Mouse (Mus musculus) left cerebral cortex, adult 9 months (tissue): ENCODE measurements around the gene Mfsd7a.

Experiments
- DNase-seq, 2 experiments: peaks; one replicate each; pipeline ENCODE4 v3.0.0; 2022; ENCODE audit warnings: low spot score in 2 of 2

The Mfsd7a gene

DNA sequence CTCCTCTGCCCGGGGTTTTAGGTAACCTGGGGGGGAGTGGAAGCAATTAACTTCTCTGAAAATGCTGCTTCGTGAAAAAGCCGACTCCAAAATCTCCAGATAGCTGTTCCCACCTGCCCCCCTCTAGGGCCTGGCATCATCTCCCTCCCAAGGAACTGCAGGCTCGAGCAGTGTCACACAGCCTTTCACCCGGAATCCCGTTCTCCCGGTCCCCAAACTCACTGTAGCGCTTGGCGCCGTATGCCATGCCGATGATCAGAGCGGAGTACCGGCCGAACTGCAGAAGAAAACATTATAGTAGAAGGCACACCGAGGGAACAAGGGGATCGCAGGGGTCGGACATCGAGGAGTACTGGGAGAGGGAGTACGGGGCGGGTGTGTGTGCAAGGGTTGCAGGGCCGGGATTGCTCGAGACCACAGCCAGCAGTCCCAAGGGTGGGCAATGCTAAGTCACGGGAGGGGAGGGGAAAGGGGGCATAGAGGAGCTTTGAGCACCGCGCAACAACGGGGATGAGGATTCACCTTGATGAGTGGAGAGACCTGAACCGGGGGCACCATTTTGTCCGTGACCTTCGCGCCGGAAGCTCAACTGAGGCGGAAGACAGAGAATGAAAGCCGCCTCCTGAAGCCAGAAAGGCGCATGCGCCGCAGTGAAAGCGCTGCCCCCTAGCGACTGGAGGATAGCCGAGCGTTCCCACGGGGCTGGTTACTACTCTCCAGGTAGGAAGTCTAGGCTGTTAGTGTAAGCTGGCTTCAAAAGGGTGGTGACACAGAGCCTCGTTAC lies 14.7 kb downstream of the Mfsd7a start, which contains the start of gene Atp5k:
TSS of gene Atp5k (minus strand) at position 645 of the 784 bp plus-strand sequence.
- DNase-seq = peak; percentile 82 to 97

DNA sequence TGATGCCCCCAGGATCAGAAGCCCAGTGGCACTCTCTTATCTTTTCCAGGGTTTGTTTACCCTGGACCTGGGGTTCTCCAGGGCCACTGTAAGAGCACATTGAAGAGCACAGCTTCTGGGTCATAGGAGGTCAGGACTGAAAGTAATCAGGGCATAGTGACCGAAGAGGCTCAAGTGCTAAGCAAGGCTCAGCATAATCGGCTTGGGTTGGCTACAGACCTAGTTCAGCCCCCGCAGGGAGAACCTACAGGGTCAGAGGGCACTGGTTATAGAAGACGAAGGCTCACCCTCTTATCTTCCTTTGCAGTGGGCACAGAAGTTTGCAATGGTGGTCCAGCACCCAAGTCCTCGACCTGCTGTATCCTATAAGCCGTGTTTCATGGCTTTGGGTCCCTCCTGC lies 17.5 kb downstream of the Mfsd7a start:
- DNase-seq = no peak

DNA sequence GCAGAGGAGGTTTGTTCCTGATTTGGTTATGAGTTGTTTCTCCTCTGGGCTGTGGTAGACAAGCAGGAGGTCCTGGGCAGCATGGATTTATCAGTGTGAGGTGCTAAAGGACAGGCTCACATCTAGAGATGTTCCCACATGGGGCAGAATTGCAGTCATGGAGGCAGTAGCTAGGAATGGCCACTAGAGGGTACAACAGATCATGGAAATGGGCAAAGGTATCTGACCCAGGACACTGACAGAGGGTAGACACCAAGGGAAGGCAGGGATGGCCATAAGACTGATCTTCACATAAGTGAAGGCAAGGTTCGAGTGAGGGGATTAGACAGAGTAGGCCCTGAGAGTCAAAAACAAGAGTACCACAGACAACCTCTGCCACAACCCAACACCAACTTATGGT lies 21.5 kb downstream of the Mfsd7a start:
- DNase-seq = peak in 1 of 2 experiments; percentile 55

DNA sequence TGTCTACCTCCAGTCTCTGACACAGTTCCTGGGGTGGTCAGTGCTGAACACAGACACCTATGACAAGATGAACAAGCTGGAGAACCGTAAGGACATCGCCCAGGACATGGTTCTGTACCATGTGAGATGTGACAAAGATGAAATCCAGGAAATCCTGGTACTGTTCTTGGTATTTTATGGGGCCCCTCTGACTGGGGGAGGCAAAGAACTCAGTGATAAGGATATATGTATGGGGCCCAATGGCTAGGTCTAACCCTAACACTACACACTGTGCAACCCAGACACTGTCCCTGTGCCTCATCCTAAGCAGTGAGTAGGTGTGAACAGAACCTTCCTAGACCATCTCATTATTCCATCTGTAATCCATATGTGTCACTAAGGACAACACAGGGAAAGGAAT lies 25.3 kb downstream of the Mfsd7a start:
- no peak for DNase-seq

DNA sequence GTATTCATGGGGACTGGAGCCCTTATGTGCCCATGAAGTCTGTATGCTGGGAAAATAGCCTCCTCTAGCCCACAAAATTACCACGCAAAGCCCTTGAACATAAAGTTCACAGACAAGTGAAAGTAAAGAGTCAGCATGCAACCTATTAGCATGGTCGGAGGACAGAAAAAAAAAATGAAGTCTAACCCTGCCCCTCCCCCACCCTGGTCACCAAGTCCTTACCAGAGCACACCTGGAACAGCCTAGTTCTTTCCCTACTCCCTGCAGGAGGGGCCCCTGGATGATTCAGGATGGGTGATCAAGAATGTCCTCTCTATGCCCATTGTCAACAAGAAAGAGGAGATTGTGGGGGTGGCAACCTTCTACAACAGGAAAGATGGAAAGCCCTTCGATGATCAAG lies 25.9 kb downstream of the Mfsd7a start:
- no peak for DNase-seq

DNA sequence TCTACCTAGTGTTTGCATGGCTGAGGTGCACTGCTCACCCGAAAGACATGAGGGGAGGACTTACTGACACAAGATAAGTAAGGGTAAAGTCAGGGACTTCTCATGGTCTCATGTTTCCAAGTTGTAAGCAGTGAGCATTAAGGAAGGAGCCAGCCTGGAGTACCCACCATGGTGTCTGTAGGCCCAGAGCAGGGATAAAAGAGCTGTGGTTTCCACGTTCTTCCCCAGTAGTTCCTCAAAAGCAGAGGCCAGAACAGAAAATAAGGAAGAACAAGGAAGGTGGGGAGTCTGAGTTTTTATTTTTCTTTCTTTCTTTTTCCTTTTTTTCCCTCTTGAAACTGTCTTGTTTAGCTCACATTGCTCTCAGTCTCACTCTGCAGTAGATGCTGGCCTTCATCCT lies 34.0 kb downstream of the Mfsd7a start:
- no peak for DNase-seq

DNA sequence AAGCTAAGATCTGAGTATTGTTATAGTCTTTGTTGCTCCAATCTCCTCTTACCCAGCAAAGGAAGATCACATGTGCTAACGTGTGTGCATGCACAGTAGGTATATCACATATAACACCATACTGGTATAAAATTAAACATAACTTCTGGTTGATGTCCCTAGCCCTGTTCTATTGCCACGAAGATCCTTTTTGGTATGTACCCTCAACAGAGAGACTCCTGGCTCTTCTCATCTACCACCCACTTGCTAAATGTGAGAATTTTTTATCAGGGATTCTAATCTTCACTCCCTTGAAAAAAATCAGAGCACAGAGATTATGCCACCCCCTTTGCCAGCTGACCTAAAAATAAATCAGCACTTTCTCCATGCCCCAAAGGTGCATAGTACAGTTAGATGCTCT lies 41.7 kb downstream of the Mfsd7a start:
- no peak for DNase-seq

DNA sequence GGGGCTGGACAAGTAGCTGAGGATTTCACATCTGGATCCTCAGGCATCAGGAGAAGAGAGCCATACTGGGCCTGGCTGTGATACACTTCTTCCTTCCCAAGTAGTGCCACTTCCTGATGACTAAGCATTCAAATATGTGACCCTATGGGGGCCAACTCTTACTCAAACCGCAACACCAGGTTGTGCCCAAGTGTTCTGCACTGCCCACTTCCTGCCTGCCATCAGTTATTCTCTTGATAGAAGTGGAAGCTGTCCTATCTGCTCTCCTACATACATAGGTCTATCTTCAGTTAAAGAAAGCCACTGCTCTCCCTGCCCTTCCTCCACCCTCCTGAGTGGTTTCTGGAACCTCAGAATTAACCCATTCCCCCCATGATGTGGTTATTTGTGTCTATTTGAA lies 43.2 kb downstream of the Mfsd7a start:
- no peak for DNase-seq

DNA sequence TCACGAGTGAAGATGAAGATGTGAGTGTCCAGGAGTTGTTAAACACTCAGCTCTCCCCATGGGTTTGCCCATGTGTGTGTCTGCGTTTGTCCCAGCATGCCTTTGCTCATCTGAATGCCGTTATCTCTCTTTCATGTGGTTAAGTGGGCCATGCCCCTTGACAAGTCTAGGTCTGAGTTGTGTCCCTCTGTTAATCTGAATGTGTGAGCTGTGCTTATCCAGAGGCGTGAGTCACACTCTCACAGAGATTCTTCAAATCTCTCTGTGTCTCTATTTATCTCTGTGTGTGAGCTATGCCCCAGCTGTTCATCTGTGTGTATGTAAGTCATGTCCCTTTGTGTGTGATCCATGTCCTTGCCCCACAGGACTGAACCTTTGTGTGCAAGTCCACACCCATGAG lies 45.2 kb downstream of the Mfsd7a start:
- no peak for DNase-seq
